Mouse (Mus musculus): ENCODE data around the gene Tmem246.

The Tmem246 gene

DNA sequence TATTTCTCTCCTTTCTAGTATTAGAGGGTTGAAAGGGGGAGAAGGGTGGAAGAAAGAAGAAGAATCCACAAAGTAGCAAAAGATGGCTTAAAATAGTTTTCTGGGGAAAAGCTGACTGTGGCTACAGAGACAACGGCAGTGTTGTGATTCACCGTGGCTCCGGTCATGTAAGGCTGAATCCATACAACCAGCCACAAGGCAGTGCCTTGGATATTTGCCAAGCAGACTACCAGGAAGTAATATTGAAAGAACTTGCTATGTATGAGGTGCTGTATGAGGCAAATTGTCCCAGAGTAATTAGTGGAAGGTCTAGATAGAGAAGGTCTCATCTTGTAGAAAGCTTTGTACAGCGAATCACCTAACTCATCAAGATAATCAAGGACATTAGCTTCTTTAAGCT lies 25.5 kb downstream of the Tmem246 start:
- no peak for DNase-seq (ENCODE audit: low spot score)

GRCm38 (mm10) chr4:49567613-49568012 lies 30.1 kb downstream of the Tmem246 start:
- peak; percentile 73 for DNase-seq (ENCODE audit: low spot score)

- no peak for DNase-seq (ENCODE audit: low spot score)
Observed at GRCm38 (mm10) chr4:49559915-49560772, 37.5 kb downstream of the Tmem246 start.

DNA sequence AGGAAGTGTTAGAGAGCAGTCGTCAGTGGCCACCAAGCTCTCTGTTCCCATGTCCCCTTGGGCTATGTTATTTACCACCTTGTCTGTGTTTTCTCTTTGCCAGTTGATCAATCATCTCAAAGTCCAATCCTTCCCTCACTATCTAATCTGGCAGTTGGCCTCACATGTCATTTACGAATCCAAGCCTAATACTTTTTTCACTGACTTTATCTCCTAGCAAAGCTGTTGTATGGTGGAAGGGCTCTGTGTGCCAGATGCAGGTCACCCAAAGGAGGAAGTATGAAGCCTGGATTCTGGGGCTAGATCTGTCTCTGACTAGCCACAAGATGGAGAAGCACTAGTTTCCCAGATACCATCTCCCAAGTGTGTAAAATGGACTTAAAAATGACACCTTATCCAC lies 39.5 kb downstream of the Tmem246 start:
- no peak for DNase-seq (ENCODE audit: low spot score)

DNA sequence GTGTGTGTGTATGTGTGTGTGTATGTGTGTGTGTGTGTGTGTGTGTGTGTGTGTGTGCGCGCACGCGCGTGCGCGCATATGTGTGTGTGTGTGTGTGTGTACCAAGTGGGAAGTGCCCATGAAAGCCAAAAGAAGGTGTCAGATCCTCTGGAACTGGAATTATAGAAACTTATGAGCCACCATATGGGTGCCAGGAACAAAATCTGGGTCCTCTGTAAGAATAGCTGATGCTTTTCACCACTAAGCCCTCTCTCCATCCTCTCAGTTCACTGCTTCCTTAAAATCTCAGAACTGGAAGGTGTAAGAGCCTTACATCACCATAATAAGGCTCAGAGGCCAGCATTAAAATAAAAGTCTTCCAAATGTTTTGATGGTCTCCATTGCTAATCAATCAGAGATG lies 40.3 kb downstream of the Tmem246 start:
- DNase-seq (ENCODE audit: low spot score), result no peak

DNA sequence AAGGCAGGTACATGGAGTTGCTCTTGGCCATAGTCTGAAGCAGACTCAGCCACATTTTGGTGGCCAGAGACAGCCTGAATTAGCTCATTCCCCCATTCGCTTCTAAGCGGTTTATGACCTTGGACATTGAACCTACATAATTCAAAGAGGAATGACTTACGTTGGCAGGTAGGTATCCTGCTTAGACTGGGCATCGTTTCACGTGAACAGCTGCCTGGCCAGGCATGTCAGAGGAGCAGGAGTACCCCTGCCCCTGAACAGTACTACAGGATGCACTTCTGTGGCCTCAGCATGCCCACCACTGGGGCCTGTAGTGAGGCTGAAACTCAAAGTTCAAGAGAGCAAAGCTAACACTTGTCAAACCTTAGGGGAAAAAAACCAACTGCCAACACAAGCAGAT lies 44.3 kb downstream of the Tmem246 start:
- DNase-seq (ENCODE audit: low spot score), result no peak

DNA sequence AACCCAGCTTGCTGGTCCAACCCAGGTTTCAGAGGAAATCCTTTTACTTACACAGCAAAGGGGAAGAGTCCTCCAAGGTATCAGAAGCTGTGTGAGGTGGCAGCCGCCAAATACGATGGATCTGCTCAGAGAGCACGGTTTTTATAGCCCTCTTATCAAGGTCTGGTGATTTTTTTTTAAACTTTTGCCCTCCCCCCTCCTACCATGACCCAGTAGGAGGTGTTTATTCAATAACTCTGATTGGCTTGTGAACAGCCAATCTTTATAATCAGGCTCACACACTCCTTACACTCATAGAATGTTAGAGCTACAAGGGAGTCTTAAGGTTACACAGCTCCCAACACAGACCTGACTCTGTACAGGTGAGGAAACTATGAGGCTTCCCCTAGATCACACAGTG lies 48.3 kb downstream of the Tmem246 start, which contains the start of gene Aldob:
Gene Aldob, minus strand, starts transcription at position 164 of the 400 bp plus-strand sequence.
- DNase-seq (ENCODE audit: low spot score), result no peak

- DNase-seq (ENCODE audit: low spot score), result no peak
Observed at GRCm38 (mm10) chr4:49547544-49548219, 50.0 kb downstream of the Tmem246 start.

DNA sequence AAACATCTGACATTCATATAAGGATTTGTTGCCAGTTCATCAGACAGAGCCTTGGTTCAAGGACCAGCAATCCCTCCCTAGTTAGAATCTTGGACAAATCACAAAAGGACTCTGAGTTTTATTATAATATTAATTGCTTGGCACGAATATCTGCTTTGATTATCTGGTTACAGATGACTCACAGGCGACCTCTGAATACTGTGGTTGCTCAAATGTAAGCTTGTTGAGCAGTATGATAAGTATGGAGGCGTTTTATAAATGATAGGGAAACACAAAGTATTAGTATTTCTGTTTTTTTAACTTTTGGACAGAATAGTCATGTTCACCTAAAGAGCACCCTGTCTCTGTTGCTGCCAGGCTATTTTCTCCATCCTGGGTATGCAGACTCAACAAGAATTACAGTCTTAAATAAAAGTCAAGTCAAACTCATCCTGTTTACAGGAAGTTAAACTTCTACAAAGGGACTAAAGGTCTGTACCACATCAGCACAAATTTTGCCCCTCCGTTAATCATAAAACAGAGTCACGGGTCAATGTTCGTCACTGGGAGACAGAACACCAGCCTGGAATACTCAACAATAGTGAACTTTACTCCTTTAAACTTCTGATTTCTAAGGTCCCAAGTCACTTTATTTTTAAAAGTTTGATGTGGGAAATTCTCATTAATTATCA lies 50.7 kb downstream of the Tmem246 start:
- DNase-seq (ENCODE audit: low spot score), result no peak

GRCm38 (mm10) chr4:49546026-49546425 lies 51.6 kb downstream of the Tmem246 start:
- DNase-seq (ENCODE audit: low spot score), result no peak

- DNase-seq (ENCODE audit: low spot score), result no peak
Observed at GRCm38 (mm10) chr4:49540966-49541365, 56.7 kb downstream of the Tmem246 start.

DNA sequence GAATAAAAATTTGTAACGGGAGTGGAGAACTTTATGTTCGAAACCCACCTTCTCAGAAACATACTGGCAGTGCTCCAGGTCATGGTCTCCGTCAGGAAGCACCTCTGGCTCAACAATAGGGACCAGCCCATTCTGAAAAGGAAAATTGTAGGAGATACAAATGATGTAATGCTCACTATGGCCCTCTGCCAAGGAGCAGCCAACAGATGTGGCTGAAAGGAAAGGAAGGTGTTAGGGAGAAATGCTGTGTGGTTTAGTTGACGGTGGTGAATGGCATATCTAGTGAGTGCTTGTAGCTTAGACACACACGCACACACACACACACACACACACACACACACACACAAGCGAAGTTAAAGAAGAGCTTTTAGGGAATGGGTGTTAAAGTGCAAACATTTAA lies 58.0 kb downstream of the Tmem246 start:
- DNase-seq (ENCODE audit: low spot score), result no peak

GRCm38 (mm10) chr4:49536671-49537070 lies 61.0 kb downstream of the Tmem246 start:
- DNase-seq (ENCODE audit: low spot score), result no peak

DNA sequence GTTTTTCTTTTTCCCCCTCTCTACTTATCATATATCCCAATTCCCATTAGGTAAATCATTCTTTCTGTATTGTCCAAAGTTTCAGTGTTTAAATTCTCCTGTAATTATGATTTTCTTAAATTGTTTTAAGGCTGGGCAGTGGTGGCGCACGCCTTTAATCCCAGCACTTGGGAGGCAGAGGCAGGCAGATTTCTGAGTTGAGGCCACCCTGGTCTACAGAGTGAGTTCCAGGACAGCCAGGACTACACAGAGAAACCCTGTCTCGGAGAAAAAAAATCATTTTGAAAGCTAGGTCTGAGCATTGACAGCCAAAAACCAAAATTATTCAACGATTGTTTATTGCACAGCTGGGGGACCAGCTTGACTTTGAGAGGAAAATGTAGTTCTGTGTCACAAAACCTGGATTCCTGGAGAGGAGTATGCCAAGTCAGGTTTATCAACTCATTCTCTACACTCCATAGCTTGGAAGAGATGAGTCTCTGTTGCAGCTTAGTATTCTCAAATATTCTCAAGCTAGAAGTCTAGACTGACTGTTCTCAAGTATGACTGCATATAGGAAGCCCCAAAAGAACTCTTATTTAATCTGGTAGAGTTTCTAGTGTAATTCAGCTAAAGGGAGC lies 61.9 kb downstream of the Tmem246 start:
- DNase-seq (ENCODE audit: low spot score), result no peak

- no peak for DNase-seq (ENCODE audit: low spot score)
Observed at GRCm38 (mm10) chr4:49535036-49535435, 62.6 kb downstream of the Tmem246 start.

Measured in c-Kit-positive CD71-positive TER-119-positive erythroid progenitor cells, embryonic 14.5 days (primary cell).